Mouse (Mus musculus) neural tube, embryonic 15.5 days (tissue): ENCODE measurements around the gene Apol7a. TPM values are rescaled to one million over a fixed set of nuclear protein-coding genes. Genes with fewer than 3 reads are reported as not detected.

Experiments used
- ATAC-seq: fragments of 200-750 bp; cut with Nextera tagmentation; 2 replicates; pipeline ENCODE4 v1.8.0; 2017; ENCODE audit warnings: mild to moderate bottlenecking, moderate TSS enrichment, moderate library complexity; ENCODE audit not compliant: low FRiP score
- H3K27ac ChIP-seq: fragments of 300-500 bp; sonication (generic); replicated peaks from 2 replicates; pipeline ENCODE4 v1.5.1; 2015; ENCODE audit warnings: mild to moderate bottlenecking, inconsistent platforms
- H3K27me3 ChIP-seq: fragments of 300-500 bp; sonication (generic); replicated peaks from 2 replicates; pipeline ENCODE4 v1.6.1; 2015; ENCODE audit warnings: inconsistent platforms
- H3K36me3 ChIP-seq: fragments of 300-500 bp; sonication (generic); 2 replicates; pipeline ENCODE4 v1.6.1; 2015; ENCODE audit warnings: inconsistent platforms
- H3K4me1 ChIP-seq: fragments of 300-500 bp; sonication (generic); 2 replicates; pipeline ENCODE4 v1.6.1; 2015; ENCODE audit warnings: inconsistent platforms
- H3K4me2 ChIP-seq: fragments of 300-500 bp; sonication (generic); 2 replicates; pipeline ENCODE4 v1.6.1; 2015; ENCODE audit warnings: inconsistent platforms, mild to moderate bottlenecking, moderate library complexity
- H3K4me3 ChIP-seq: fragments of 300-500 bp; sonication (generic); replicated peaks from 2 replicates; pipeline ENCODE4 v1.5.1; 2015; ENCODE audit warnings: mild to moderate bottlenecking, inconsistent platforms
- H3K9ac ChIP-seq: fragments of 300-500 bp; sonication (generic); replicated peaks from 2 replicates; pipeline ENCODE4 v1.6.1; 2015; ENCODE audit warnings: mild to moderate bottlenecking, inconsistent platforms
- H3K9me3 ChIP-seq: fragments of 300-500 bp; sonication (generic); replicated peaks from 2 replicates; pipeline ENCODE4 v1.6.1; 2016; ENCODE audit warnings: inconsistent platforms
- WGBS: fragments of 180-500 bp; shearing (Covaris S2); methylation state at CpG from one replicate; pipeline ENCODE4 v1.1.7; 2015; ENCODE audit warnings: mixed read lengths; 5-methylcytosine and 5-hydroxymethylcytosine counted together
- polyA plus RNA-seq: library from polyadenylated mRNA; unstranded; fragments of >200 nt; fragmentation: Nextera tagmentation; extraction: Ambion mirVana; gene quantifications from 2 replicates; pipeline ENCODE4 v1.2.1, GENCODE M21; 2015

The Apol7a gene
- polyA plus RNA-seq, 1 experiment from 2014 or later, result not detected

- Histone ChIP-seq H3K9ac (peak overlapping the region; percentile 51), H3K9me3 (no peaks in the 10 kb centered on the region), H3K27ac (peak overlapping the region; percentile 78), H3K36me3 (no peaks in the 10 kb centered on the region), H3K4me3 (peak overlapping the region; percentile 33), H3K27me3 (no peaks in the 10 kb centered on the region), H3K4me2 (peak overlapping the region; percentile 61), H3K4me1 (peaks cover 48% of the 10 kb centered on the region)
- peak; percentile 84 for ATAC-seq
- 2% methylated on average over 26 of the region's 29 CpGs for WGBS
These were observed 40.4 kb downstream of the Apol7a start for GRCm38 (mm10) chr15:77358320-77359040.

- WGBS, result 8% methylated on average over 11 of the region's 11 CpGs
- H3K9ac ChIP-seq, result 0 out of 2 replicates have a peak overlapping the region, but pooled peaks have one; percentile 14
- peak; percentile 37; the same call in 1 of the 2 replicates for ATAC-seq
- no peak overlapping the region for H3K4me3 ChIP-seq
- peaks cover 45% of the 10 kb centered on the region for H3K4me1 ChIP-seq
- H3K4me2 ChIP-seq, result peak overlapping the region; percentile 35
- H3K27me3 ChIP-seq, result no peaks in the 10 kb centered on the region
- no peaks in the 10 kb centered on the region for H3K9me3 ChIP-seq
- H3K27ac ChIP-seq, result peak overlapping the region; percentile 1; the same call in 1 of the 2 replicates
- H3K36me3 ChIP-seq, result no peaks in the 10 kb centered on the region
These were observed 42.6 kb downstream of the Apol7a start for GRCm38 (mm10) chr15:77356248-77356810.

DNA sequence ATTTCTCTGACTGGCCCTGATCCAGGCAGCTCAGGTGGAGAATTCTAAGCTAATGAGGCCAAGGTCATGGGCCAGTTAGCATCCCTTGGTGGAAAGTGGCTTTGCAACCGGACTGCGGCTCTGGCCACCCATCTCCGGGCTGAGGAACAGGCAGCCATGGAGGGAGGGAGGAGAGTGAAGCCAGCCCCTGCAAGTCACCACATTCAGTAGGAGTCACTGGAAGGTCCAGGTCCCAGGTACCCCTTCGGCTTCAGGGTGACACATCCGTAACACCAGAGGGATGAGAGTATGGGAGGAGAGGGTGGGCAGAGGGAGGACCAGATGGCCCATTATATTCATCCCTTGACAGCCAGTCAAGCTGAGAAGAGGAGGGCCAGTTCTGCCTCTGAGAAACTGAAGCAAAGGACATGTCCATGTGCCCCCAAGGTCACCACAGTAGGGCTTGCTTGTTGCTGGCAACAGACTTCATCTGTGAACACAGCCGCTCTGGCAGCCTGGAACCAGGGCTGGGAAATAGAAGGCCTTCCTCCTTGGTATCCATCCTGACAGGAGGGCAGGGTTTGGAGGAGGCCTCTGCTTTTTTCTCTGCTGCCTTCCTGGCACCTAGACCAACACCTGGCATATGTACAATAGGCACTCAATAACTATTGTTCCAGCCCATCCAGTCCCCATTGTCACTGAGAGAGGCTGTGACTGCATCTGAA is 43.9 kb downstream of the Apol7a start:
- no peak overlapping the region for H3K9ac ChIP-seq
- no peaks in the 10 kb centered on the region for H3K27me3 ChIP-seq
- no peaks in the 10 kb centered on the region for H3K9me3 ChIP-seq
- WGBS, result 66% methylated on average over 6 of the region's 6 CpGs
- 0 out of 2 replicates have a peak overlapping the region, but pooled peaks have one; percentile 42 for H3K27ac ChIP-seq
- H3K4me2 ChIP-seq, result no peak overlapping the region
- H3K36me3 ChIP-seq, result no peaks in the 10 kb centered on the region
- H3K4me3 ChIP-seq, result no peak overlapping the region
- peaks cover 45% of the 10 kb centered on the region for H3K4me1 ChIP-seq
- no peak for ATAC-seq

DNA sequence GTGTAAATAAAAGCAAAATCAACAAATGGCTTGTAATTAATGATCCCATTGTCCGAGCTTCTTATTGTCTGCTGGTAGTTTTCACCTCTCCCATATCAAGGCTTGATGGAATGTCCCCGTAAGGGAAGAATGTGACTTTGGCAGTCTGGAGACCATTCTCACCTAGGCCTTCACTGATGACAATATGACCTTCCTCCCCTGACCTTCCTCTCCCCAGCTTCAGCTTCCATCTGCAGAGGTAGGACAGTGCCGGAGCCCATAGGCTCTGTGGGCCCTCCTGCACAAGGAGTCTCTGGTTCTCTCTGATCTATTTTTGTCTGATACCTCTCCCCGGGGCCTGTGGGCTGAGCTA is 44.4 kb downstream of the Apol7a start:
- no peak for ATAC-seq
- Histone ChIP-seq H3K4me3 (no peak overlapping the region), H3K4me2 (no peak overlapping the region), H3K27me3 (no peaks in the 10 kb centered on the region), H3K36me3 (no peaks in the 10 kb centered on the region), H3K4me1 (peaks cover 42% of the 10 kb centered on the region), H3K9ac (no peak overlapping the region), H3K27ac (0 out of 2 replicates have a peak overlapping the region, but pooled peaks have one; percentile 11), H3K9me3 (no peaks in the 10 kb centered on the region)
- 46% methylated on average over 4 of the region's 4 CpGs for WGBS

GRCm38 (mm10) chr15:77353764-77354163 is 45.1 kb downstream of the Apol7a start:
- no peak overlapping the region for H3K4me2 ChIP-seq
- peaks cover 35% of the 10 kb centered on the region for H3K4me1 ChIP-seq
- no peaks in the 10 kb centered on the region for H3K36me3 ChIP-seq
- WGBS, result 40% methylated on average over 4 of the region's 4 CpGs
- no peaks in the 10 kb centered on the region for H3K27me3 ChIP-seq
- no peaks in the 10 kb centered on the region for H3K9me3 ChIP-seq
- no peak overlapping the region for H3K9ac ChIP-seq
- no peak for ATAC-seq
- no peak overlapping the region for H3K4me3 ChIP-seq
- H3K27ac ChIP-seq, result no peak overlapping the region

DNA sequence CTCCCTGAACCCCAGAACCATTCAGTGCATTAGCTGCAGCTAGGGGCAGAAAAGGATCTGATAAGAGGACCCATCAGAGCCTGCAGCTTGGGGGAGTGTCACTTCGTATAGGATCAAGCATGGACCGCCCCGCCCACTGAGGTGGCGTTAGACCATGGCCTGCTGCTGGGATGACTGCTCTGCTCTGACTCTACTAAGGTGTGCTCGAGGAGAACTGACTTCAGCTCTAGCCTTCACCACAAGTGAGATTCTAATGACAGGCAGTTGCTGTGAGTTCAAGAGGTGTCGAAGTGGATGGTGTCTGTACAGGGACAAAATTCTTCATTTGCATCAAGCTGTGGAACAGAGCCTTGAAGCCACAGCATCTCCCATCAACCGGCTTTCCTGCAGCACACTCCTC is 46.0 kb downstream of the Apol7a start:
- Histone ChIP-seq H3K4me1 (peaks cover 28% of the 10 kb centered on the region), H3K9me3 (no peaks in the 10 kb centered on the region), H3K9ac (no peak overlapping the region), H3K4me3 (no peak overlapping the region), H3K27me3 (no peaks in the 10 kb centered on the region), H3K36me3 (no peaks in the 10 kb centered on the region), H3K4me2 (no peak overlapping the region), H3K27ac (no peak overlapping the region)
- 66% methylated on average over 7 of the region's 7 CpGs for WGBS
- no peak for ATAC-seq

GRCm38 (mm10) chr15:77350117-77350516 is 48.8 kb downstream of the Apol7a start:
- no peak overlapping the region for H3K4me3 ChIP-seq
- no peak overlapping the region for H3K4me2 ChIP-seq
- no peak overlapping the region for H3K9ac ChIP-seq
- WGBS, result 89% methylated on average over 7 of the region's 7 CpGs
- ATAC-seq, result no peak
- no peaks in the 10 kb centered on the region for H3K36me3 ChIP-seq
- H3K9me3 ChIP-seq, result no peaks in the 10 kb centered on the region
- peaks cover 11% of the 10 kb centered on the region for H3K4me1 ChIP-seq
- H3K27me3 ChIP-seq, result no peaks in the 10 kb centered on the region
- H3K27ac ChIP-seq, result no peak overlapping the region

DNA sequence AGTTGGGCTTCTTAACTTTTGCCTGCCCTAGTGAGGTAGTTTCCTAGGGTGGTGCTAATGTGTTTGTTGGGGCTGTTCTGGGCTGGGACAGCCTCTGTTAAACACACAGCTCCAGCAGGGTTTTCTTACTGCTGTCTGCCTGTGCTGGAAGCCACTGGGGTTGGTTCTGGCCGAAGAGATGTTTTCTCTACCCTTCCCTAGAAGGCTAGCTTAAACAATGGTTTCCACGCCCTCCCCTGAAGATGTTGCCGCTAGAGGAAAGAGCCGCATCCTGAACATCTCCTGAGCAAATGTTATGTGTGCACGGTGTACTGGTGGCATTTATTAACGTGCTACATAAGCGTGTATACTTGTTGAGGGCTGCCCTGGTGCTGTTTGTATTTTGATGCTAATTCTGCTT is 50.8 kb downstream of the Apol7a start:
- H3K4me2 ChIP-seq, result no peak overlapping the region
- 76% methylated on average over 7 of the region's 7 CpGs for WGBS
- no peak for ATAC-seq

GRCm38 (mm10) chr15:77344127-77345125 is 54.5 kb downstream of the Apol7a start:
- no peak for ATAC-seq
- Histone ChIP-seq H3K9ac (peak overlapping the region; percentile 33), H3K4me2 (peak overlapping the region; percentile 54), H3K27me3 (no peaks in the 10 kb centered on the region), H3K4me3 (no peak overlapping the region), H3K27ac (peak overlapping the region; percentile 65), H3K4me1 (peaks cover 23% of the 10 kb centered on the region), H3K36me3 (no peaks in the 10 kb centered on the region), H3K9me3 (no peaks in the 10 kb centered on the region)
- 43% methylated on average over 17 of the region's 17 CpGs for WGBS

More for the DNA sequence above, 50.8 kb downstream of the Apol7a start:
- no peak overlapping the region for H3K4me3 ChIP-seq
- no peaks in the 10 kb centered on the region for H3K9me3 ChIP-seq
- no peaks in the 10 kb centered on the region for H3K27me3 ChIP-seq
- no peak overlapping the region for H3K9ac ChIP-seq
- no peak overlapping the region for H3K27ac ChIP-seq
- H3K4me1 ChIP-seq, result peaks cover 11% of the 10 kb centered on the region
- no peaks in the 10 kb centered on the region for H3K36me3 ChIP-seq

- H3K4me1 ChIP-seq, result peaks cover 23% of the 10 kb centered on the region
- 3% methylated on average over 13 of the region's 13 CpGs for WGBS
- peak overlapping the region; percentile 54 for H3K4me2 ChIP-seq
- peak overlapping the region; percentile 16; the same call in 1 of the 2 replicates for H3K4me3 ChIP-seq
- H3K9me3 ChIP-seq, result no peaks in the 10 kb centered on the region
- peak overlapping the region; percentile 36 for H3K9ac ChIP-seq
- no peaks in the 10 kb centered on the region for H3K36me3 ChIP-seq
- no peaks in the 10 kb centered on the region for H3K27me3 ChIP-seq
- peak overlapping the region; percentile 65 for H3K27ac ChIP-seq
- ATAC-seq, result peak; percentile 71
These were observed 55.3 kb downstream of the Apol7a start for GRCm38 (mm10) chr15:77343527-77344091.
